Mouse (Mus musculus) bone marrow, adult 2 months (tissue): ENCODE measurements around the gene Rreb1.

Experiments used
- CTCF ChIP-seq: fragments of 200-500 bp; IDR thresholded peaks from 2 replicates; pipeline ENCODE4 v1.5.1; 2011; ENCODE audit warnings: low read length, control low read depth; ENCODE audit not compliant: control insufficient read depth, insufficient read depth
- POLR2A ChIP-seq: fragments of 200-500 bp; IDR thresholded peaks from 2 replicates; pipeline ENCODE4 v1.6.1; 2011; ENCODE audit warnings: low read depth, mild to moderate bottlenecking, control low read depth, low read length, borderline replicate concordance; ENCODE audit not compliant: control insufficient read depth

DNA sequence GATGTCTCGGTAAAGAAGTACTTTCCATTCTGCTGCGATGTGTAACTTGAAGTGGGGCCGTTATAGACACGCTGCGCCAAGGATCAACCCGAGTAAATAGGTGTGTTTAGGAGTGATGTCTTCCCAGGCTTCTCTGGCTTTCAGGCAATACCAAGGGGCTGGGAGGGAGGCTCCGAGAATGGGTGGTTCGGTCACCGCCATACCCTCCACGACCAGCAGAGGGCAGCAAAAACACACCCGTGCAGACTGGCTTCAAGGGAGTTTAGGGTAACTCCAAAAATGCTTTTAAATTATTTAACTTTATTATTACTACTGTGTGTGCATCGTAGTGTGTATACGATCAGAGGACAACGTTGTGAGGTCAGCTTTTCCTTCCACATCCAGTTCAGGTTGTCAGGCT lies 191.1 kb downstream of the Rreb1 start:
- TF ChIP-seq CTCF (peak; percentile 95), POLR2A (no peak)
